Mouse (Mus musculus): Measurements from ENCODE around the gene Tmem88b. TPM values are rescaled to one million over a fixed set of nuclear protein-coding genes. Genes with fewer than 3 reads are reported as not detected.

Tmem88b gene
- total RNA-seq, 2 experiments from 2014 or later = not detected

Other genes with a start within 250 kb of the Tmem88b start
- 78.5 and 79.7 TPM in 2 replicates for gene Nadk, start 223.5 kb downstream of the Tmem88b start, total RNA-seq (2015)
- 71.3 and 72.4 TPM in 2 replicates for gene Nadk, start 223.5 kb downstream of the Tmem88b start, total RNA-seq (2017)
- 16.8 and 20.2 TPM in 2 replicates for gene Slc35e2, start 184.5 kb downstream of the Tmem88b start, total RNA-seq (2015)
- gene Slc35e2, start 184.5 kb downstream of the Tmem88b start, total RNA-seq (2017) = 8.9 and 11.0 TPM in 2 replicates
- gene Cdk11b, start 161.0 kb downstream of the Tmem88b start, total RNA-seq (2015) = 34.5 and 39.3 TPM in 2 replicates
- 50.7 and 56.0 TPM in 2 replicates for gene Cdk11b, start 161.0 kb downstream of the Tmem88b start, total RNA-seq (2017)
- not detected in 2 replicates for gene Gm10563, start 140.5 kb downstream of the Tmem88b start, total RNA-seq (2015)
- not detected in 2 replicates for gene Gm10563, start 140.5 kb downstream of the Tmem88b start, total RNA-seq (2017)
- gene Mmp23, start 132.5 kb downstream of the Tmem88b start, total RNA-seq (2015) = 0.12 and 0.20 TPM in 2 replicates
- not detected in 2 replicates for gene Mmp23, start 132.5 kb downstream of the Tmem88b start, total RNA-seq (2017)
- 3.1 and 3.6 TPM in 2 replicates for gene Mib2, start 116.7 kb downstream of the Tmem88b start, total RNA-seq (2015)
- gene Mib2, start 116.7 kb downstream of the Tmem88b start, total RNA-seq (2017) = 19.7 and 24.5 TPM in 2 replicates
- 2.2 and 2.4 TPM in 2 replicates for gene Fndc10, start 91.5 kb downstream of the Tmem88b start, total RNA-seq (2015)
- gene Fndc10, start 91.5 kb downstream of the Tmem88b start, total RNA-seq (2017) = 1.6 and 2.6 TPM in 2 replicates
- gene Ssu72, start 81.1 kb downstream of the Tmem88b start, total RNA-seq (2015) = 90.2 and 93.9 TPM in 2 replicates
- gene Ssu72, start 81.1 kb downstream of the Tmem88b start, total RNA-seq (2017) = 101 and 105 TPM in 2 replicates
- gene Tmem240, start 51.1 kb downstream of the Tmem88b start, total RNA-seq (2015) = 0.37 and 0.44 TPM in 2 replicates
- gene Tmem240, start 51.1 kb downstream of the Tmem88b start, total RNA-seq (2017) = 0.04 and 0.57 TPM in 2 replicates
- 57.0 and 58.9 TPM in 2 replicates for gene Atad3a, start 24.8 kb downstream of the Tmem88b start, total RNA-seq (2015)
- gene Atad3a, start 24.8 kb downstream of the Tmem88b start, total RNA-seq (2017) = 69.8 and 90.6 TPM in 2 replicates
- gene Vwa1, start 11.2 kb downstream of the Tmem88b start, total RNA-seq (2015) = 0.22 and 0.37 TPM in 2 replicates
- gene Vwa1, start 11.2 kb downstream of the Tmem88b start, total RNA-seq (2017) = 0.24 and 0.42 TPM in 2 replicates
- gene Ankrd65, start 4.6 kb upstream of the Tmem88b start, total RNA-seq (2015) = not detected in 2 replicates
- not detected in 2 replicates for gene Ankrd65, start 4.6 kb upstream of the Tmem88b start, total RNA-seq (2017)
- 203 and 210 TPM in 2 replicates for gene Mrpl20, start 17.0 kb upstream of the Tmem88b start, total RNA-seq (2015)
- 70.0 and 102 TPM in 2 replicates for gene Mrpl20, start 17.0 kb upstream of the Tmem88b start, total RNA-seq (2017)
- gene Ccnl2, start 26.6 kb upstream of the Tmem88b start, total RNA-seq (2015) = 54.0 and 63.6 TPM in 2 replicates
- gene Ccnl2, start 26.6 kb upstream of the Tmem88b start, total RNA-seq (2017) = 80.8 and 88.0 TPM in 2 replicates
- 107 and 111 TPM in 2 replicates for gene Aurkaip1, start 45.4 kb upstream of the Tmem88b start, total RNA-seq (2015)
- 128 and 137 TPM in 2 replicates for gene Aurkaip1, start 45.4 kb upstream of the Tmem88b start, total RNA-seq (2017)
- gene Mxra8, start 53.8 kb upstream of the Tmem88b start, total RNA-seq (2015) = not detected in 2 replicates
- not detected in 2 replicates for gene Mxra8, start 53.8 kb upstream of the Tmem88b start, total RNA-seq (2017)
- gene Dvl1, start 61.5 kb upstream of the Tmem88b start, total RNA-seq (2015) = 9.6 and 9.9 TPM in 2 replicates
- gene Dvl1, start 61.5 kb upstream of the Tmem88b start, total RNA-seq (2017) = 12.8 and 13.0 TPM in 2 replicates
- gene Tas1r3, start 77.5 kb upstream of the Tmem88b start, total RNA-seq (2015) = 0.07 and 0.10 TPM in 2 replicates
- gene Tas1r3, start 77.5 kb upstream of the Tmem88b start, total RNA-seq (2017) = 0.17 TPM in 2 replicates
- gene Cptp, start 83.6 kb upstream of the Tmem88b start, total RNA-seq (2015) = 7.6 and 7.8 TPM in 2 replicates
- 8.8 and 9.2 TPM in 2 replicates for gene Cptp, start 83.6 kb upstream of the Tmem88b start, total RNA-seq (2017)
- 26.8 and 47.5 TPM in 2 replicates for gene Ints11, start 83.7 kb upstream of the Tmem88b start, total RNA-seq (2015)
- gene Ints11, start 83.7 kb upstream of the Tmem88b start, total RNA-seq (2017) = 28.5 and 35.9 TPM in 2 replicates
- gene Pusl1, start 105.9 kb upstream of the Tmem88b start, total RNA-seq (2015) = 18.7 and 22.5 TPM in 2 replicates
- gene Pusl1, start 105.9 kb upstream of the Tmem88b start, total RNA-seq (2017) = 19.3 and 33.7 TPM in 2 replicates
- 7.9 and 8.3 TPM in 2 replicates for gene Acap3, start 105.9 kb upstream of the Tmem88b start, total RNA-seq (2015)
- 6.2 and 6.7 TPM in 2 replicates for gene Acap3, start 105.9 kb upstream of the Tmem88b start, total RNA-seq (2017)
- gene Ube2j2, start 158.0 kb upstream of the Tmem88b start, total RNA-seq (2015) = 60.5 and 84.8 TPM in 2 replicates
- 97.5 and 98.7 TPM in 2 replicates for gene Ube2j2, start 158.0 kb upstream of the Tmem88b start, total RNA-seq (2017)
- gene C1qtnf12, start 176.4 kb upstream of the Tmem88b start, total RNA-seq (2015) = 105 and 126 TPM in 2 replicates
- gene C1qtnf12, start 176.4 kb upstream of the Tmem88b start, total RNA-seq (2017) = 30.6 and 39.6 TPM in 2 replicates
- 10.5 and 10.6 TPM in 2 replicates for gene B3galt6, start 206.8 kb upstream of the Tmem88b start, total RNA-seq (2015)
- 11.4 and 12.9 TPM in 2 replicates for gene B3galt6, start 206.8 kb upstream of the Tmem88b start, total RNA-seq (2017)
- 52.6 and 54.4 TPM in 2 replicates for gene Sdf4, start 207.0 kb upstream of the Tmem88b start, total RNA-seq (2015)
- gene Sdf4, start 207.0 kb upstream of the Tmem88b start, total RNA-seq (2017) = 188 and 205 TPM in 2 replicates
- gene Tnfrsf4, start 228.0 kb upstream of the Tmem88b start, total RNA-seq (2015) = 1.6 and 2.0 TPM in 2 replicates
- 0.37 and 0.57 TPM in 2 replicates for gene Tnfrsf4, start 228.0 kb upstream of the Tmem88b start, total RNA-seq (2017)
- gene Tnfrsf18, start 240.3 kb upstream of the Tmem88b start, total RNA-seq (2015) = 0.76 and 4.5 TPM in 2 replicates
- 1.9 and 2.0 TPM in 2 replicates for gene Tnfrsf18, start 240.3 kb upstream of the Tmem88b start, total RNA-seq (2017)